Mouse (Mus musculus) MEL (cell line): ENCODE measurements around the gene Chst12. TPM values are rescaled to one million over a fixed set of nuclear protein-coding genes. Genes with fewer than 3 reads are reported as not detected.

Source experiments
- DNase-seq: peaks from one replicate; pipeline ENCODE4 v3.0.0; 2011; ENCODE audit warnings: low read depth, low spot score
- H3K27ac ChIP-seq: 2 replicates; pipeline ENCODE4 v1.5.1; 2012; ENCODE audit warnings: low read depth, mild to moderate bottlenecking, control low read depth, low read length, moderate library complexity; ENCODE audit not compliant: control insufficient read depth
- H3K27me3 ChIP-seq, 2 experiments: fragments of 150-350 bp in 1 of 2; sonication (generic) in 1 of 2; 2 replicates each; pipeline ENCODE4 v1.6.1; 2012; ENCODE audit warnings: low read length in 2 of 2, mild to moderate bottlenecking in 2 of 2, improper control_type of control experiment in 1 of 2, moderate library complexity in 1 of 2; ENCODE audit not compliant: insufficient read depth in 2 of 2, control insufficient read depth in 1 of 2
- H3K36me3 ChIP-seq, 2 experiments: 2 replicates each; pipeline ENCODE4 v1.6.1; 2012 to 2014; ENCODE audit warnings: low read length in 2 of 2, improper control_type of control experiment in 1 of 2, inconsistent platforms in 1 of 2, mild to moderate bottlenecking in 1 of 2; ENCODE audit not compliant: insufficient read depth in 2 of 2, control insufficient read depth in 1 of 2
- H3K4me1 ChIP-seq, 2 experiments: fragments of 150-350 bp in 1 of 2; sonication (generic) in 1 of 2; 2 replicates each; pipeline ENCODE4 v1.6.1; 2012; ENCODE audit warnings: low read length in 2 of 2, improper control_type of control experiment in 1 of 2, mild to moderate bottlenecking in 1 of 2; ENCODE audit not compliant: insufficient read depth in 2 of 2, control insufficient read depth in 1 of 2
- H3K4me3 ChIP-seq, 2 experiments: fragments of 150-350 bp in 1 of 2; sonication (generic) in 1 of 2; 2 replicates each; pipeline ENCODE4 v1.5.1; 2012; ENCODE audit warnings: low read depth in 2 of 2, low read length in 2 of 2, mild to moderate bottlenecking in 2 of 2, moderate library complexity in 2 of 2, control low read depth in 1 of 2, improper control_type of control experiment in 1 of 2; ENCODE audit not compliant: control insufficient read depth in 1 of 2, insufficient read depth in 1 of 2
- H3K79me2 ChIP-seq: 2 replicates; pipeline ENCODE4 v1.6.1; 2012; ENCODE audit warnings: mild to moderate bottlenecking, low read length, moderate library complexity; ENCODE audit not compliant: control insufficient read depth, poor library complexity, insufficient read depth
- H3K9ac ChIP-seq: 2 replicates; pipeline ENCODE4 v1.6.1; 2012; ENCODE audit warnings: low read depth, mild to moderate bottlenecking, control low read depth, low read length, moderate library complexity; ENCODE audit not compliant: control insufficient read depth, poor library complexity, severe bottlenecking
- H3K9me3 ChIP-seq: fragments of 150-350 bp; sonication (generic); replicated peaks from 2 replicates; pipeline ENCODE4 v1.6.1; 2012; ENCODE audit warnings: mild to moderate bottlenecking, low read length, improper control_type of control experiment, moderate library complexity; ENCODE audit not compliant: insufficient read depth
- BHLHE40 ChIP-seq: IDR thresholded peaks from 2 replicates; pipeline ENCODE4 v1.6.1; 2012; ENCODE audit warnings: low read depth, mild to moderate bottlenecking, inconsistent platforms, low read length, improper control_type of control experiment, borderline replicate concordance
- CTCF ChIP-seq, 3 experiments: IDR thresholded peaks in 2 of 3; conservative IDR thresholded peaks in 1 of 3; 2 replicates each; pipeline ENCODE4 v1.5.1; 2011 to 2012; ENCODE audit warnings: low read length in 3 of 3, low read depth in 2 of 3, mild to moderate bottlenecking in 2 of 3, improper control_type of control experiment in 1 of 3, inconsistent platforms in 1 of 3, mixed read lengths in 1 of 3, moderate library complexity in 1 of 3; ENCODE audit not compliant: control insufficient read depth in 1 of 3, insufficient read depth in 1 of 3, poor library complexity in 1 of 3, severe bottlenecking in 1 of 3
- E2F4 ChIP-seq: IDR thresholded peaks from 2 replicates; pipeline ENCODE4 v1.6.1; 2011; ENCODE audit warnings: low read depth, low read length, improper control_type of control experiment, borderline replicate concordance
- ELF1 ChIP-seq: IDR thresholded peaks from 2 replicates; pipeline ENCODE4 v1.6.1; 2014; ENCODE audit warnings: low read depth, mild to moderate bottlenecking, inconsistent platforms, low read length, improper control_type of control experiment, moderate library complexity
- EP300 ChIP-seq, 2 experiments: IDR thresholded peaks; 2 replicates each; pipeline ENCODE4 v1.6.1; 2011; ENCODE audit warnings: improper control_type of control experiment in 2 of 2, low read length in 2 of 2, low read depth in 1 of 2, mild to moderate bottlenecking in 1 of 2
- ETS1 ChIP-seq: IDR thresholded peaks from 2 replicates; pipeline ENCODE4 v1.6.1; 2012; ENCODE audit warnings: low read depth, mild to moderate bottlenecking, inconsistent platforms, low read length, improper control_type of control experiment, moderate library complexity
- GABPA ChIP-seq: IDR thresholded peaks from 2 replicates; pipeline ENCODE4 v1.6.1; 2012; ENCODE audit warnings: low read depth, mild to moderate bottlenecking, inconsistent platforms, low read length, improper control_type of control experiment, moderate library complexity
- GATA1 ChIP-seq: IDR thresholded peaks from 2 replicates; pipeline ENCODE4 v1.6.1; 2011; ENCODE audit warnings: low read depth, low read length, improper control_type of control experiment
- MEF2A ChIP-seq: IDR thresholded peaks from 2 replicates; pipeline ENCODE4 v1.6.1; 2014; ENCODE audit warnings: low read depth, mild to moderate bottlenecking, inconsistent platforms, low read length, improper control_type of control experiment; ENCODE audit not compliant: poor library complexity, insufficient replicate concordance, severe bottlenecking; ENCODE audit errors: extremely low read depth
- MYB ChIP-seq: IDR thresholded peaks from 2 replicates; pipeline ENCODE4 v1.6.1; 2011; ENCODE audit warnings: mild to moderate bottlenecking, low read depth, low read length, improper control_type of control experiment
- NELFE ChIP-seq: IDR thresholded peaks from 2 replicates; pipeline ENCODE4 v1.6.1; 2011; ENCODE audit warnings: low read depth, low read length, improper control_type of control experiment
- NRF1 ChIP-seq: IDR thresholded peaks from 2 replicates; pipeline ENCODE4 v1.6.1; 2014; ENCODE audit warnings: low read depth, mild to moderate bottlenecking, inconsistent platforms, low read length, improper control_type of control experiment, moderate library complexity; ENCODE audit not compliant: poor library complexity, insufficient read depth, severe bottlenecking
- POLR2AphosphoS5 ChIP-seq: IDR thresholded peaks from 2 replicates; pipeline ENCODE4 v1.6.1; 2012; ENCODE audit warnings: low read depth, borderline replicate concordance, mild to moderate bottlenecking, inconsistent platforms, low read length, moderate library complexity, mixed read lengths
- RAD21 ChIP-seq: IDR thresholded peaks from 2 replicates; pipeline ENCODE4 v1.6.1; 2011; ENCODE audit warnings: mild to moderate bottlenecking, low read depth, low read length, improper control_type of control experiment
- RCOR1 ChIP-seq: IDR thresholded peaks from 2 replicates; pipeline ENCODE4 v1.6.1; 2012; ENCODE audit warnings: low read depth, mild to moderate bottlenecking, inconsistent platforms, low read length, improper control_type of control experiment
- SIN3A ChIP-seq: IDR thresholded peaks from 2 replicates; pipeline ENCODE4 v1.6.1; 2012; ENCODE audit warnings: low read length, improper control_type of control experiment, inconsistent platforms
- TAL1 ChIP-seq: IDR thresholded peaks from 2 replicates; pipeline ENCODE4 v1.6.1; 2012; ENCODE audit warnings: mild to moderate bottlenecking, inconsistent platforms, low read length, moderate library complexity, mixed read lengths
- TBP ChIP-seq: IDR thresholded peaks from 2 replicates; pipeline ENCODE4 v1.8.0; 2011; ENCODE audit warnings: low read depth, low read length, improper control_type of control experiment
- UBTF ChIP-seq: IDR thresholded peaks from 2 replicates; pipeline ENCODE4 v1.6.1; 2012; ENCODE audit warnings: low read depth, mild to moderate bottlenecking, inconsistent platforms, low read length, improper control_type of control experiment, moderate library complexity, borderline replicate concordance; ENCODE audit not compliant: insufficient read depth
- ZC3H11A ChIP-seq: IDR thresholded peaks from 2 replicates; pipeline ENCODE4 v1.6.1; 2012; ENCODE audit warnings: low read depth, mild to moderate bottlenecking, inconsistent platforms, low read length, improper control_type of control experiment
- ZMIZ1 ChIP-seq: IDR thresholded peaks from 2 replicates; pipeline ENCODE4 v1.6.1; 2012; ENCODE audit warnings: low read depth, mild to moderate bottlenecking, inconsistent platforms, low read length, improper control_type of control experiment, moderate library complexity
- polyA plus RNA-seq, 2 experiments: library from polyadenylated mRNA; stranded (reverse) in 1 of 2; unstranded in 1 of 2; fragments of >175 nt in 1 of 2; fragments of >200 nt in 1 of 2; gene quantifications; 2 replicates each; pipeline versions ENCODE4 v1.2.1 to v1.2.4; 2012; ENCODE audit warnings: low replicate concordance in 2 of 2, low read depth in 1 of 2; ENCODE audit not compliant: insufficient read length in 2 of 2, insufficient read depth in 1 of 2, missing spikeins in 1 of 2
- total RNA-seq: library from RNA; depleted of rRNA; stranded (reverse); fragments of 300-350 nt; gene quantifications from 2 replicates; pipeline ENCODE4 v1.2.3, GENCODE M21; 2012

The Chst12 gene
- total and polyA plus RNA-seq, 3 experiments = 4.1 to 8.6 TPM; not detected in 1

- no peak for DNase-seq
- Histone ChIP-seq H3K36me3 (peaks cover 0 to 5% of the 10 kb centered on the region in 2 experiments; a peak in 2 of 4 replicates), H3K79me2 (no peaks in the 10 kb centered on the region), H3K27me3 (no peaks in the 10 kb centered on the region; a peak in 1 of 4 replicates), H3K27ac (no peak overlapping the region), H3K9ac (no peak overlapping the region), H3K4me1 (peaks cover 5 to 16% of the 10 kb centered on the region in 2 experiments; a peak in 3 of 4 replicates), H3K4me3 (no peak overlapping the region), H3K9me3 (no peaks in the 10 kb centered on the region)
- TF ChIP-seq SIN3A (no peak), ZC3H11A (no peak), NRF1 (no peak), UBTF (no peak), TAL1 (no peak), ZMIZ1 (no peak), NELFE (no peak), TBP (no peak), MEF2A (no peak), GATA1 (no peak)
These were observed 66.3 kb downstream of the Chst12 start for GRCm38 (mm10) chr5:140571673-140572072.

- H3K27ac ChIP-seq = no peak overlapping the region
- H3K36me3 ChIP-seq = peaks cover 0 to 5% of the 10 kb centered on the region in 2 experiments; a peak in 2 of 4 replicates
- no peak for TF ChIP-seq RAD21
- no peak for TF ChIP-seq CTCF (IDR thresholded peaks at IDR 0.05 in 2 of 3, conservative IDR thresholded peaks at IDR 0.05 in 1 of 3; ENCODE audit: control insufficient read depth in 1 of 3, insufficient read depth in 1 of 3, low read depth in 2 of 3, low read length in 3 of 3, poor library complexity in 1 of 3, severe bottlenecking in 1 of 3)
- no peak for TF ChIP-seq POLR2AphosphoS5
- no peak for TF ChIP-seq MEF2A
- no peak for TF ChIP-seq TBP
- TF ChIP-seq E2F4 = no peak
- no peak for TF ChIP-seq RCOR1
- no peak for TF ChIP-seq BHLHE40
- TF ChIP-seq ETS1 = no peak
- TF ChIP-seq UBTF = no peak
- TF ChIP-seq MYB = no peak
- TF ChIP-seq GABPA = no peak
- no peak for TF ChIP-seq GATA1
- no peak for TF ChIP-seq ELF1
- TF ChIP-seq EP300 (IDR thresholded peaks at IDR 0.05; ENCODE audit: low read depth in 1 of 2, low read length in 2 of 2) = no peak
- TF ChIP-seq, all 39 proteins: peak for 0
- H3K9ac ChIP-seq = no peak overlapping the region
- no peaks in the 10 kb centered on the region for H3K79me2 ChIP-seq
- H3K4me1 ChIP-seq = peaks cover 2 to 9% of the 10 kb centered on the region in 2 experiments; a peak in 2 of 4 replicates
- no peaks in the 10 kb centered on the region for H3K9me3 ChIP-seq
- no peak overlapping the region for H3K4me3 ChIP-seq
- no peak for DNase-seq
- H3K27me3 ChIP-seq = no peaks in the 10 kb centered on the region; a peak in 1 of 4 replicates
These were observed 67.3 kb downstream of the Chst12 start for GRCm38 (mm10) chr5:140572611-140573010.
